Mouse (Mus musculus) thymus, adult 2 months (tissue): ENCODE results near the gene Stx17.

Source experiments
- CTCF ChIP-seq: fragments of 200-500 bp; IDR thresholded peaks from 2 replicates; pipeline ENCODE4 v1.5.1; 2012; ENCODE audit warnings: mild to moderate bottlenecking, control low read depth, low read length, moderate library complexity, borderline replicate concordance; ENCODE audit not compliant: control insufficient read depth, poor library complexity, insufficient read depth; ENCODE audit errors: extremely low read depth
- POLR2A ChIP-seq: fragments of 200-500 bp; IDR thresholded peaks from 2 replicates; pipeline ENCODE4 v1.6.1; 2012; ENCODE audit warnings: mild to moderate bottlenecking, low read length, control low read depth, moderate library complexity; ENCODE audit not compliant: control insufficient read depth, poor library complexity, insufficient read depth; ENCODE audit errors: extremely low read depth

GRCm38 (mm10) chr4:48226800-48227199 lies 102.1 kb downstream of the Stx17 start:
- TF ChIP-seq CTCF, result no peak
- TF ChIP-seq POLR2A, result no peak
